Mouse (Mus musculus) midbrain, embryonic 12.5 days (tissue): ENCODE results near the gene Gm884. TPM values are rescaled to one million over a fixed set of nuclear protein-coding genes. Genes with fewer than 3 reads are reported as not detected.

Experiments used
- ATAC-seq: fragments of 200-750 bp; cut with Nextera tagmentation; 2 replicates; pipeline ENCODE4 v1.8.0; 2017; ENCODE audit warnings: low read depth, moderate TSS enrichment, moderate library complexity; ENCODE audit not compliant: low FRiP score
- H3K27ac ChIP-seq: fragments of 300-500 bp; sonication (generic); replicated peaks from 2 replicates; pipeline ENCODE4 v1.5.1; 2016; ENCODE audit warnings: mild to moderate bottlenecking
- H3K27me3 ChIP-seq: fragments of 300-500 bp; sonication (generic); 2 replicates; pipeline ENCODE4 v1.6.1; 2016; ENCODE audit warnings: mild to moderate bottlenecking
- H3K36me3 ChIP-seq: fragments of 300-500 bp; sonication (generic); 2 replicates; pipeline ENCODE4 v1.6.1; 2016
- H3K4me1 ChIP-seq: fragments of 300-500 bp; sonication (generic); 2 replicates; pipeline ENCODE4 v1.6.1; 2016
- H3K4me2 ChIP-seq: fragments of 300-500 bp; sonication (generic); replicated peaks from 2 replicates; pipeline ENCODE4 v1.6.1; 2016; ENCODE audit warnings: mild to moderate bottlenecking, moderate library complexity
- H3K4me3 ChIP-seq: fragments of 300-500 bp; sonication (generic); 2 replicates; pipeline ENCODE4 v1.5.1; 2016; ENCODE audit warnings: mild to moderate bottlenecking
- H3K9ac ChIP-seq: fragments of 300-500 bp; sonication (generic); replicated peaks from 2 replicates; pipeline ENCODE4 v1.6.1; 2016; ENCODE audit warnings: mild to moderate bottlenecking, moderate library complexity
- H3K9me3 ChIP-seq: fragments of 300-500 bp; sonication (generic); 2 replicates; pipeline ENCODE4 v1.6.1; 2016; ENCODE audit warnings: mild to moderate bottlenecking
- WGBS: fragments of 180-500 bp; shearing (Covaris S2); methylation state at CpG from one replicate; pipeline ENCODE4 v1.1.7; 2016; 5-methylcytosine and 5-hydroxymethylcytosine counted together
- polyA plus RNA-seq: library from polyadenylated mRNA; unstranded; fragments of >200 nt; fragmentation: Nextera tagmentation; extraction: Ambion mirVana; gene quantifications from 2 replicates; pipeline ENCODE4 v1.2.1, GENCODE M21; 2016

Gene Gm884
- polyA plus RNA-seq = not detected in 2 replicates

- no peaks in the 10 kb centered on the region for H3K4me1 ChIP-seq
- WGBS = 79% methylated on average over 9 of the region's 9 CpGs
- no peak within 1 kb of the TSS for H3K4me2 ChIP-seq
- no peak for ATAC-seq
- no peak within 1 kb of the TSS for H3K4me3 ChIP-seq
- no peaks in the 10 kb centered on the region for H3K36me3 ChIP-seq
- H3K27ac ChIP-seq = no peak within 1 kb of the TSS
- H3K27me3 ChIP-seq = no peaks in the 10 kb centered on the region
- H3K9me3 ChIP-seq = no peaks in the 10 kb centered on the region
- H3K9ac ChIP-seq = no peak within 1 kb of the TSS
Observed at GRCm38 (mm10) chr11:103621040-103621439, at the start of gene Gm884. TSS of gene Gm884 (minus strand) at chr11:103621140.

- WGBS = 50% methylated on average over 13 of the region's 13 CpGs
- ATAC-seq = no peak
- Histone ChIP-seq H3K4me1 (peaks cover 17% of the 10 kb centered on the region), H3K27me3 (peaks cover 36% of the 10 kb centered on the region), H3K9me3 (no peaks in the 10 kb centered on the region), H3K9ac (no peak overlapping the region), H3K36me3 (no peaks in the 10 kb centered on the region), H3K4me3 (no peak overlapping the region), H3K4me2 (no peak overlapping the region), H3K27ac (no peak overlapping the region)
Observed at GRCm38 (mm10) chr11:103666907-103667426, 46.0 kb upstream of the Gm884 start.

- Histone ChIP-seq H3K4me3 (no peak overlapping the region), H3K9ac (no peak overlapping the region), H3K27me3 (peaks cover 36% of the 10 kb centered on the region), H3K27ac (no peak overlapping the region), H3K4me1 (peaks cover 17% of the 10 kb centered on the region), H3K4me2 (peak overlapping the region; percentile 21), H3K36me3 (no peaks in the 10 kb centered on the region), H3K9me3 (no peaks in the 10 kb centered on the region)
- 0 out of 2 replicates have a peak, but pooled peaks have one; percentile 34 for ATAC-seq
- WGBS = 16% methylated on average over 10 of the region's 10 CpGs
Observed at GRCm38 (mm10) chr11:103666181-103666906, 45.4 kb upstream of the Gm884 start.

- Histone ChIP-seq H3K27ac (0 out of 2 replicates have a peak overlapping the region, but pooled peaks have one; percentile 39), H3K9ac (no peak overlapping the region), H3K4me1 (peaks cover 17% of the 10 kb centered on the region), H3K27me3 (peaks cover 36% of the 10 kb centered on the region), H3K4me3 (no peak overlapping the region), H3K36me3 (no peaks in the 10 kb centered on the region), H3K4me2 (peak overlapping the region; percentile 21; the same call in 1 of the 2 replicates), H3K9me3 (no peaks in the 10 kb centered on the region)
- no peak for ATAC-seq
- 45% methylated on average over 1 of the region's 1 CpGs for WGBS
Observed at GRCm38 (mm10) chr11:103665695-103666094, 44.8 kb upstream of the Gm884 start.

GRCm38 (mm10) chr11:103663119-103663518, 42.2 kb upstream of the Gm884 start:
- no peak for ATAC-seq
- 88% methylated on average over 8 of the region's 8 CpGs for WGBS
- Histone ChIP-seq H3K9me3 (no peaks in the 10 kb centered on the region), H3K27ac (no peak overlapping the region), H3K9ac (no peak overlapping the region), H3K4me1 (peaks cover 17% of the 10 kb centered on the region), H3K36me3 (no peaks in the 10 kb centered on the region), H3K4me2 (no peak overlapping the region), H3K27me3 (peaks cover 36% of the 10 kb centered on the region), H3K4me3 (no peak overlapping the region)

GRCm38 (mm10) chr11:103662546-103662945, 41.6 kb upstream of the Gm884 start:
- Histone ChIP-seq H3K9me3 (no peaks in the 10 kb centered on the region), H3K27ac (no peak overlapping the region), H3K36me3 (no peaks in the 10 kb centered on the region), H3K4me2 (no peak overlapping the region), H3K4me3 (no peak overlapping the region), H3K9ac (no peak overlapping the region), H3K27me3 (peaks cover 36% of the 10 kb centered on the region), H3K4me1 (peaks cover 17% of the 10 kb centered on the region)
- no peak for ATAC-seq
- WGBS = 88% methylated on average over 5 of the region's 5 CpGs

GRCm38 (mm10) chr11:103661863-103662262, 40.9 kb upstream of the Gm884 start:
- no peak overlapping the region for H3K4me3 ChIP-seq
- H3K27ac ChIP-seq = no peak overlapping the region
- H3K9ac ChIP-seq = no peak overlapping the region
- H3K4me2 ChIP-seq = no peak overlapping the region
- H3K9me3 ChIP-seq = no peaks in the 10 kb centered on the region
- 56% methylated on average over 4 of the region's 4 CpGs for WGBS
- peaks cover 36% of the 10 kb centered on the region for H3K27me3 ChIP-seq
- no peaks in the 10 kb centered on the region for H3K36me3 ChIP-seq
- ATAC-seq = no peak
- H3K4me1 ChIP-seq = peaks cover 13% of the 10 kb centered on the region

GRCm38 (mm10) chr11:103658189-103658588, 37.2 kb upstream of the Gm884 start:
- Histone ChIP-seq H3K4me2 (no peak overlapping the region), H3K36me3 (no peaks in the 10 kb centered on the region), H3K9ac (no peak overlapping the region), H3K27ac (no peak overlapping the region), H3K27me3 (peaks cover 45% of the 10 kb centered on the region), H3K4me3 (no peak overlapping the region), H3K9me3 (no peaks in the 10 kb centered on the region), H3K4me1 (no peaks in the 10 kb centered on the region)
- no peak for ATAC-seq
- WGBS = 86% methylated on average over 7 of the region's 7 CpGs

GRCm38 (mm10) chr11:103656520-103656919, 35.6 kb upstream of the Gm884 start:
- Histone ChIP-seq H3K36me3 (no peaks in the 10 kb centered on the region), H3K9ac (no peak overlapping the region), H3K4me3 (no peak overlapping the region), H3K9me3 (no peaks in the 10 kb centered on the region), H3K27ac (no peak overlapping the region), H3K27me3 (peaks cover 58% of the 10 kb centered on the region), H3K4me2 (no peak overlapping the region), H3K4me1 (no peaks in the 10 kb centered on the region)
- no peak for ATAC-seq
- WGBS = 13% methylated on average over 3 of the region's 3 CpGs

- Histone ChIP-seq H3K9me3 (no peaks in the 10 kb centered on the region), H3K27ac (no peak overlapping the region), H3K27me3 (peaks cover 89% of the 10 kb centered on the region), H3K4me3 (no peak overlapping the region), H3K9ac (no peak overlapping the region), H3K36me3 (no peaks in the 10 kb centered on the region), H3K4me1 (peaks cover 14% of the 10 kb centered on the region), H3K4me2 (no peak overlapping the region)
- WGBS = 82% methylated on average over 10 of the region's 10 CpGs
- ATAC-seq = no peak
Observed at GRCm38 (mm10) chr11:103653359-103653965, 32.5 kb upstream of the Gm884 start.

GRCm38 (mm10) chr11:103651426-103651825, 30.5 kb upstream of the Gm884 start:
- 83% methylated on average over 6 of the region's 6 CpGs for WGBS
- Histone ChIP-seq H3K36me3 (no peaks in the 10 kb centered on the region), H3K4me3 (no peak overlapping the region), H3K4me1 (peaks cover 14% of the 10 kb centered on the region), H3K27ac (no peak overlapping the region), H3K9me3 (no peaks in the 10 kb centered on the region), H3K4me2 (no peak overlapping the region), H3K27me3 (peaks cover 95% of the 10 kb centered on the region), H3K9ac (no peak overlapping the region)
- ATAC-seq = no peak

GRCm38 (mm10) chr11:103649983-103650493, 29.1 kb upstream of the Gm884 start:
- no peak for ATAC-seq
- Histone ChIP-seq H3K36me3 (no peaks in the 10 kb centered on the region), H3K27ac (no peak overlapping the region), H3K4me2 (peak overlapping the region; percentile 47), H3K9me3 (no peaks in the 10 kb centered on the region), H3K4me1 (peaks cover 14% of the 10 kb centered on the region), H3K9ac (no peak overlapping the region), H3K4me3 (peak overlapping the region; percentile 32), H3K27me3 (peaks cover 90% of the 10 kb centered on the region)
- 2% methylated on average over 37 of the region's 37 CpGs for WGBS
